Mouse (Mus musculus) heart, postnatal 0 days (tissue): ENCODE measurements around the gene Ambra1.

Experiments
- CTCF ChIP-seq: IDR thresholded peaks from 2 replicates; pipeline ENCODE4 v1.5.1; 2016; ENCODE audit warnings: antibody characterized with exemption, control low read depth, low read depth
- EP300 ChIP-seq: IDR thresholded peaks from 2 replicates; pipeline ENCODE4 v1.6.1; 2016; ENCODE audit warnings: antibody characterized with exemption, low read depth

- TF ChIP-seq CTCF (no peak), EP300 (no peak)
These were observed 9.7 kb downstream of the Ambra1 start for GRCm38 (mm10) chr2:91739586-91739985.
